Mouse (Mus musculus): ENCODE measurements around the gene Plac9a. TPM values are rescaled to one million over a fixed set of nuclear protein-coding genes. Genes with fewer than 3 reads are reported as not detected.
"Not testable (repeated sequence)": the region's sequence is repeated elsewhere in the genome, so short reads cannot be mapped to it uniquely, and the experiment has no call there.

Gene Plac9a
- not detected in 2 replicates for polyA plus RNA-seq (2016; fragmentation: Nextera tagmentation; extraction: Ambion mirVana)

DNA sequence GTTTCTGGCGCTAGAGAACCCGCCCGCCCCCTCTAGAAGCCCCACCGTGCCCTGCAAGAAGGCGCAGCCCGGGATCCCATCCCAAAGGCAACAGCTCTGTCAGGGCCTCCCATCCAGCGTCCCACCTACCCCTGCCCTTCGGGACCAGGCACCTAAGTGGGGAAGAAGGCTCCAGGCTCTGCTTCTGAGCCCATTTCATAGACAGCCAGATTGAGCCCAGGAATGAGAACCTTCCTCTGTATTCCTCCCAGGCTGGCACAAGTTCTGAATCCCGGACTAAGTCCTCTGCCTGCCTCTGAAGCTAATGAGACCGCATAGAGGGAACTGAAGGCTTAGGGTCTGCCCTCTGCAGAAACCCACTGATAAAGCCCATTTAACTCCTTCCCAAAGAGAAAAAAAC lies at the start of gene Plac9a:
TSS of gene Plac9a (minus strand) at position 101 of the 400 bp plus-strand sequence.
- not testable (repeated sequence) for H3K4me3 ChIP-seq (replicated peaks); ATAC-seq (ENCODE audit: low FRiP score); H3K4me1 ChIP-seq; H3K36me3 ChIP-seq (replicated peaks); H3K27me3 ChIP-seq; H3K9me3 ChIP-seq; H3K27ac ChIP-seq; H3K4me2 ChIP-seq; H3K9ac ChIP-seq
- no CpG with 5 or more reads among the region's 10 CpGs for WGBS

DNA sequence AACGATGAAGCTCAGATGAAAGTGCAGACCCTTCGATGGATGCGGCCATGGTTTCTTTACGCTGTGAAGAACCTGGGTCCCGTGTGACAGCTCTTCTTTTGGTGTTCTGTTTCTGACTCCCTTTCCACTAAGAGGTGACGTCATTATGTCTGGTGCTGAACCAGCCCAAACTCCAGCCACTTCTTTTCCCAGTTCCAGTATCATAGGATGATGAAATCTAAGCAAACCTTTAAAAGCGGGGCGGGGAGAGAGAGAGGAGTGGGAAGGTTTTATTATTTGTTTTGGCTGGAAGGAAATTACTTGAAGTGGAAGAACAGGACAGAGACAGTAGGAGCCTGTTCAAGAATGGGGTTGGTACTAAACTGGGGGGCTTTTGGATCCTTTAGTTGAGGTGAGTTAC lies 35.1 kb upstream of the Plac9a start, which contains the start of gene Cphx1:
TSS of gene Cphx1 (plus strand) at position 301 of the 400 bp plus-strand sequence.
- not testable (repeated sequence) for ATAC-seq (ENCODE audit: low FRiP score); H3K9ac ChIP-seq; H3K4me1 ChIP-seq; H3K27ac ChIP-seq; H3K4me3 ChIP-seq (replicated peaks); H3K9me3 ChIP-seq; H3K36me3 ChIP-seq (replicated peaks); H3K4me2 ChIP-seq; H3K27me3 ChIP-seq
- WGBS = no CpG with 5 or more reads among the region's 8 CpGs

DNA sequence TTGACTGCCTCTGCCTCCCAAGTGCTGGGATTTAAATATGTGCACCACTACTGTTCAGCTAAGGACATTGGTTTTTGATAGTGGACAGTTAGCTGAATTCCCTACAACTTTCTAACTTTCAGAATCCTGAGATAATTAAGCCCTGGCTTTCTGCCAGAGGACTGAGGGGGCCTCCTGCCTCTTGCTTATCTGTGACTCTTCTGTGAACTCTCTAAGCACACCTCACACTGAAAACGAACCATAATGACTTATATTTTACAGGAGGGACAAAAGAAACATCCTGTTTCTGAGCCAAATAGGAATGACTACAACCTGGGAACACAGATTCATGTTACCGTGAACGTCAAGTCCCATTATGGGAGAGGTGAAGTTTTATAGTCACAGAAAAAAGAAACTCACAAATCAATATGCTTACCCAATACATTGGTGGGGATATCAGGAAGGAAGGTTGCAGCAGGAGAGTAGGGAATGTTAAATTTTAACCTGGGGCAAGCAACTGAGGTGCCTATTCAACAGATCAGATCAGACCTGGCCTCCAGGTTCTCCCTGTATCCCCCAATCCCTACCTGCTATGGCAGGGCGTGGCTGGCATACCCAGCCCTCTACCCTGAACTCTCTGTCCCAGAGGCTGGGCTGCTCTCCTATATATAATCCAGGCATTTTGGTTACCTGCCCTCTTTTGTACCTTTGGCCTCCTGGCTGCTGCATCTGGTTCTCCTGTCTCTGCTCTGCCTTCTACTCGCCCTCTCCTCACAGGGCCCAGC lies 34.1 kb upstream of the Plac9a start:
- H3K36me3 ChIP-seq (replicated peaks); H3K4me1 ChIP-seq; ATAC-seq (ENCODE audit: low FRiP score); H3K4me3 ChIP-seq (replicated peaks); H3K27me3 ChIP-seq; H3K4me2 ChIP-seq; H3K9ac ChIP-seq; H3K9me3 ChIP-seq; H3K27ac ChIP-seq: not testable (repeated sequence)
- WGBS = no CpG with 5 or more reads among the region's 5 CpGs

DNA sequence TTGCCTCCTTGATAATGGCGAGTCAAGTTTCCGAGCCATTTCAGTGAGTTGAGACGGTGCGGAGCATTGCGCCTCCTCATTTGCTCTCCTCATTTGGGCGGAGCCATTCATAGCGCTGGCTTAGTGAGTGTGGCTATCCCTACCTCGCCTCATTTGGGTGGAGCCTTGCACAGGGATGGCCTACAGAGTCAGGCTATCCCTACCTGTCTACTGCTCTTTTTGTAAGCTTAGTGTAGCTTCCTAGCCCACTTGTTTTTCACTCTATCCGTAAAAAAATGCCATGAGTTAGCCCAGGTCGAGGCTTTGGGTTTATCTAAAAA lies 24.6 kb upstream of the Plac9a start, which contains the start of gene Tmem254a:
TSS of gene Tmem254a (minus strand) at position 111 of the 320 bp plus-strand sequence.
- not testable (repeated sequence) for H3K9me3 ChIP-seq; H3K4me3 ChIP-seq (replicated peaks); H3K4me2 ChIP-seq; H3K9ac ChIP-seq; H3K27ac ChIP-seq; H3K4me1 ChIP-seq; H3K36me3 ChIP-seq (replicated peaks); H3K27me3 ChIP-seq
- WGBS = no CpG with 5 or more reads among the region's 10 CpGs
- ATAC-seq (ENCODE audit: low FRiP score) = peak; percentile 77; the same call in 1 of the 2 replicates

DNA sequence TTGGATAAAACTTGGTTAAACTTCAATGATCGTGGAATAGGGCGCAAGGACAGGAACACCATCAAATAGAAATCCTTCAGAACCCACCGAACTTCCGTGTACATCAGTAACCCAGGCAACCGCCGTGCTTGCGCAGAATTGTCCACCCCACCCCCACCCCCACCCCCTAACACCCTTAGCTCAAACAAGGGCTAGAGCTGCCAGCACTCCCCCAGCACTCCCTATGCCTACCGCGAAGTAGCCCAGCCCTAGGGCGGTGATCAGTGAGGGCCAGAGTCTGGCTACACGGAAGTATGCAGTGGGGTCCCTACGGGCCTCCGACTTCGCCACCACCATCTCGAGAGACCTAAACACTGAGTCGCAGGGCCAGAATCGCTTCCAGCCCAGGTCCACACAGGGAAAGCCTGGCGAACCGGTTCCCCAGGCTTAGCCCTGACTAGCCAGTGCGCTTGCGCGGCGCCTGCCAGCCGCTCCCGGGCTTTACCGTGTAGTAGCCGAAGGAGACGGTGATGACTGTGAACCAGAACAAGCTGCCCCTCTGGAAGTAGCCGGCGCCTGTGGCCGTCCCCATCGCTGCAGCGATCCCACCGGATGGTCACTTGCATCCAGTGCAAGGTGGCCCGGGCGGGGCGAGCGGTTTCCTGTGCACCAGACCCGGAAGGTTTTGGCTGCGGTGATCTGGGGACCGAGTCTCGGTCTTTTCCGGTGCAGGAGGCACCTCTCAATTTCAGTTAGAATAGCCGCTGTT lies 24.1 kb upstream of the Plac9a start:
- no CpG with 5 or more reads among the region's 44 CpGs for WGBS
- not testable (repeated sequence) for H3K9ac ChIP-seq; H3K4me3 ChIP-seq (replicated peaks); H3K4me2 ChIP-seq; H3K27me3 ChIP-seq; H3K4me1 ChIP-seq; H3K9me3 ChIP-seq; H3K27ac ChIP-seq; H3K36me3 ChIP-seq (replicated peaks)
- peak; percentile 78 for ATAC-seq (ENCODE audit: low FRiP score)

DNA sequence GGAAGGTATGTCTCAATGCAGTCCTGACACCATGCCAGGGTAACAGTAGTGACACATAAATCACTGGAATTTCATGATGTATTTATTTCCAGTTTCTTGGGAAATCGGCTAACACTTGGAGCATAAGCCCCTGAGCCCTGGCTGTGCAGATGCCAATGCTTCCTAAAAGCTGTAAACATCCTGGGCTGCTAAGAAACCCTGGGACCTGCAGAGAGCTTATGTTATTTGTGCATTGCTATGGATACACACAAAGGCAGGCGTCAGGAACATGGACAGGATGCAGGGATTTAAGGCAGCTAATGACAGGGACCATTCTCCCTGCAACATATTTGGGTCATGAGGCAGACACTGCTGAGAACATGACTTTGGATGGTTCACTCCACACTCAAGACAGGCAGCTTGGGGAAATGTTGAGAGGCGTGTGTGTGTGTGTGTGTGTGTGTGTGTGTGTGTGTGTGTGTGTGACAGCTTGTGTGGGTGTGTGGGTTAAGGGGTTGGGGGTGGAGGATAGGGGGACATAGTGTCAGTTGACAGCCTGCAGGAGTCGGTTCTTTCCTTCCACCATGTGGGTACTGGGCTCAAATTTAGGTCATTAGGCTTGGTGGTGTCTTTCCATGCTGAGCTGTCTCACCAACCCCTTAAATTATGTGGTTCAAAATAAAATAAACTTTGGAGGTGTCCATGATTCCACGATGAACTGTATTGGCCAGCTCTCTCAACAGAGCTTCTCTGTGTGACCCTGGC lies 15.7 kb upstream of the Plac9a start:
- H3K9ac ChIP-seq; H3K9me3 ChIP-seq; H3K4me2 ChIP-seq; H3K4me1 ChIP-seq; ATAC-seq (ENCODE audit: low FRiP score); H3K27ac ChIP-seq; H3K27me3 ChIP-seq; H3K36me3 ChIP-seq (replicated peaks); H3K4me3 ChIP-seq (replicated peaks): not testable (repeated sequence)
- WGBS = no CpG with 5 or more reads among the region's 5 CpGs

DNA sequence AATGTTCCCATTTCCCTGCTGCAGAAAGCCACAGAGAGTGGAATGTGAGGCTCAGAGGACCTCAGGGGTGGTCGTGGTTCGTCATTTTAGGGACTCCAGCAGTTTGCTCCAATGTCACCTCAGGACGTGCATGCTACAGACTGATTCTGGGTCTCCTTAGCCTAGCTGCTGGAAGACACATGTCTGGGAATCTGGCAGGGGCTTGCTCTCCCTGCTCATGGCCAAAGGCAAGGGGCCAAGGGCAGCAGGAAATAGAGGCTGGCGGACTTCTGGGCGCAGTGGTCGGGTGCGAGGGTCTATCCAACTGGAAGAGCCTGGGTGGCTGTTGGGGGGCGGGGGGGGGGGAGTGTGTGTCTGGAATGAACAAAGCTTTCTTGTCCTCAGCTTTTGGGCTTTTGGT lies 6.1 kb upstream of the Plac9a start:
- not testable (repeated sequence) for H3K4me1 ChIP-seq; H3K27ac ChIP-seq; H3K9ac ChIP-seq; H3K4me3 ChIP-seq (replicated peaks); ATAC-seq (ENCODE audit: low FRiP score); H3K27me3 ChIP-seq; H3K4me2 ChIP-seq; H3K9me3 ChIP-seq; H3K36me3 ChIP-seq (replicated peaks)
- WGBS = no CpG with 5 or more reads among the region's 8 CpGs

DNA sequence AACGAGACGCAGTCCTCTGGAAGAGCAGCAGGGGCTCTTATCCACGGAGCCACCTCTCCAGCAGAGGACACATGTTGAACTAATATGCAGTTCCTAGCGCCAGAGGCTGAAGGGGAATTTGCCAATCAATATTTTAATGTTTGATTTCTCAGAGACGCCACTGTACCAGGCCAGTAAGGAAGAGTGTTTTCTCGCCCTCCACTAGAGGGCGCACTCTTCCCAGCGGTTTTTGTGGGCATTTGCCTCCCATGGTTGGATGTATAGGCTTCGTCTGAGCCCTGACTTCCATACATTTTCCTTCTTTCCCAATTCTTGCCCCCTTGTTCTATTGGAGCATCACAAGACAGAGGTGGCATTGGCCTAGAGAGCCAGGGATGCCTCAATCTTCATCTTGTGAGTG lies 4.4 kb upstream of the Plac9a start:
- not testable (repeated sequence) for H3K9ac ChIP-seq; H3K27ac ChIP-seq; H3K4me2 ChIP-seq; H3K27me3 ChIP-seq; H3K9me3 ChIP-seq; H3K4me3 ChIP-seq (replicated peaks); ATAC-seq (ENCODE audit: low FRiP score); H3K36me3 ChIP-seq (replicated peaks); H3K4me1 ChIP-seq
- WGBS = no CpG with 5 or more reads among the region's 9 CpGs

DNA sequence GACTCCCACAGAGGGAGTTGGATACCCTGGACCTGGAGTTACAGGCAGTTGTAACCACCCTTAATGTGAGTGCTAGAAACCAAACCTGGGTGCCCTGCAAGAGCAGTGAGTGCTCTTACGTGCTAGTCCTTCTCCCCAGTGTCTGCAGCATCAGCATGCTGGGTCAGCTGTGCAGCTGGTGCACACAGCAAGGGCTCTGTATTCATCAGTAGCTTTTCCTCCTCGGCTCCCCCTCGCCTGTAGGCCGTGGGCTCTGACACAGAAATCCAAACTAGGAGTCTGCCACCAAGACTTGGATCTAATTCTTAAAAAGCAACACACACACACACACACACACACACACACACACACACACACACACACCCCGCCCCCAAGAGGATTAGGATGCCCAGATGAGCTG lies 2.3 kb upstream of the Plac9a start:
- not testable (repeated sequence) for H3K4me2 ChIP-seq; H3K9me3 ChIP-seq; ATAC-seq (ENCODE audit: low FRiP score); H3K4me3 ChIP-seq (replicated peaks); H3K27ac ChIP-seq; H3K27me3 ChIP-seq; H3K4me1 ChIP-seq; H3K36me3 ChIP-seq (replicated peaks); H3K9ac ChIP-seq
- WGBS = 30% methylated on average over 1 of the region's 5 CpGs

DNA sequence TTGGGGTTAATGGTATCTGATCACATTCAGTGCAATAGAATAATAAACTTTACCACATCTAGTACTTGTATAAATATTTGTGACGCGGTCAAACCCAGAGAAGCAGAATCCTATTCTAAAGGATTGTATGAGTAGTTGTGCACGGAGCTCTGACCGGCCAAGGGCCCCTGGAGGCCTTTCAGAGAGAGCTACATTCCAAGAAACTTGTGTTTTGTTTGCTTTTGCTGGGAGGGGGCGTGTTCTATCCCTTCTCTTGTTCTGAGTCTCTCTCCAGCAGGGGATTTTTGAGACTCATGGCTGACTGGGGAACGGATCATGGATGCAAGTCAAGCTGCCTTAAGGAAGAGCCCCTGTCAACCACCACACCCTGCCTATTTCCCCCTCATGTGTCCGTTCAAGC lies 7.2 kb downstream of the Plac9a start:
- H3K4me3 ChIP-seq (replicated peaks); ATAC-seq (ENCODE audit: low FRiP score); H3K4me2 ChIP-seq; H3K36me3 ChIP-seq (replicated peaks); H3K4me1 ChIP-seq; H3K27me3 ChIP-seq; H3K27ac ChIP-seq; H3K9me3 ChIP-seq; H3K9ac ChIP-seq: not testable (repeated sequence)
- WGBS = no CpG with 5 or more reads among the region's 7 CpGs

DNA sequence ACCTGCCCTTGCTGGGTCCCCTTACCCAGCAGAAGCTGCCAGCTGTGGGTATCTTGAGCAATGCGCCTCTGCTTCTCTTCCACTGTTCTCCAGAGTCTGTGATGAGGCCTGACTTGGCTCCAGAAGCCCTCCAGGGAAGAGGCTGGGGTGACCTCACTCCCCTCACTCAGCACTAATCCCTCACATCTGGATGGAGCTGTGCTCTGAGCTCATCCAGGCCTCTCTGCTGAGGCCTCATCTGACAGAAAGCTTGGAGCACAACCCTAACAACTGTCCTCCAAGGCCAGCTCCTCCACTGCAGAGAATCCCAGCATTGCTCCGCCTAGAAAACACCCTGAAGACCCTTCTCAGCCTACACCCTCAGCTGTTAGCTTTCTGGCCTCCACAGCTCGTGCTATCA lies 8.3 kb downstream of the Plac9a start:
- not testable (repeated sequence) for H3K4me1 ChIP-seq; H3K9me3 ChIP-seq; H3K27me3 ChIP-seq; H3K4me2 ChIP-seq; H3K36me3 ChIP-seq (replicated peaks); ATAC-seq (ENCODE audit: low FRiP score); H3K4me3 ChIP-seq (replicated peaks); H3K27ac ChIP-seq; H3K9ac ChIP-seq
- no CpG with 5 or more reads among the region's 3 CpGs for WGBS

DNA sequence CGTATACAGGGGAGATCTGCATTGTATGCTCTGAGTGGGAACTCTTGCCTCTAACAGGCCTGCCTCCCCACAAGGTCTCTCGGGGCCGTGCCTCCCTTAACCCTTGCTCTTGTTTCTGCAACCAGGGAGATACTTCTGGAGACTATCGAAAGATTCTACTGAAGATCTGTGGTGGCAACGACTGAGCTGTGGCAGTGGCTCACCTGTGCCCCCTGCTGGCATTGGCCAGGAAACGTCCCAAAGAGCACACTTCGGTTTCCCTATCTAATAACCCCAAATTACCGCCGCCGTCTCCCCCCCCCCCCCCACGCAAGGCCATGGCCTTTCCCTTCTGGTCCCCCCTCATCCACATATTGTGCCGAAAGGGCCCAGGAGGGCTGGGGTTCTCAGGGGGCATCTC lies 17.0 kb downstream of the Plac9a start:
- not testable (repeated sequence) for H3K36me3 ChIP-seq (replicated peaks); H3K4me2 ChIP-seq; H3K9me3 ChIP-seq; H3K27me3 ChIP-seq; H3K4me1 ChIP-seq; H3K27ac ChIP-seq; ATAC-seq (ENCODE audit: low FRiP score); H3K9ac ChIP-seq; H3K4me3 ChIP-seq (replicated peaks)
- WGBS = no CpG with 5 or more reads among the region's 12 CpGs

Data from forebrain, embryonic 12.5 days (tissue).